Mouse (Mus musculus) testis, adult 10 weeks (tissue): ENCODE measurements around the gene Lrrc4c. TPM values are rescaled to one million over a fixed set of nuclear protein-coding genes. Genes with fewer than 3 reads are reported as not detected.

Experiments used
- polyA plus RNA-seq: library from polyadenylated mRNA; stranded (reverse); fragments of 350-450 nt; fragmentation: Illumina TruSeq; extraction: RNeasy Lipid Tissue Mini Kit (QIAGEN cat#74804); gene quantifications from one replicate; pipeline ENCODE4 v1.2.3, GENCODE M21; 2014; ENCODE audit warnings: low read depth, low replicate concordance

Lrrc4c gene
- polyA plus RNA-seq: 0.49 TPM

DNA sequence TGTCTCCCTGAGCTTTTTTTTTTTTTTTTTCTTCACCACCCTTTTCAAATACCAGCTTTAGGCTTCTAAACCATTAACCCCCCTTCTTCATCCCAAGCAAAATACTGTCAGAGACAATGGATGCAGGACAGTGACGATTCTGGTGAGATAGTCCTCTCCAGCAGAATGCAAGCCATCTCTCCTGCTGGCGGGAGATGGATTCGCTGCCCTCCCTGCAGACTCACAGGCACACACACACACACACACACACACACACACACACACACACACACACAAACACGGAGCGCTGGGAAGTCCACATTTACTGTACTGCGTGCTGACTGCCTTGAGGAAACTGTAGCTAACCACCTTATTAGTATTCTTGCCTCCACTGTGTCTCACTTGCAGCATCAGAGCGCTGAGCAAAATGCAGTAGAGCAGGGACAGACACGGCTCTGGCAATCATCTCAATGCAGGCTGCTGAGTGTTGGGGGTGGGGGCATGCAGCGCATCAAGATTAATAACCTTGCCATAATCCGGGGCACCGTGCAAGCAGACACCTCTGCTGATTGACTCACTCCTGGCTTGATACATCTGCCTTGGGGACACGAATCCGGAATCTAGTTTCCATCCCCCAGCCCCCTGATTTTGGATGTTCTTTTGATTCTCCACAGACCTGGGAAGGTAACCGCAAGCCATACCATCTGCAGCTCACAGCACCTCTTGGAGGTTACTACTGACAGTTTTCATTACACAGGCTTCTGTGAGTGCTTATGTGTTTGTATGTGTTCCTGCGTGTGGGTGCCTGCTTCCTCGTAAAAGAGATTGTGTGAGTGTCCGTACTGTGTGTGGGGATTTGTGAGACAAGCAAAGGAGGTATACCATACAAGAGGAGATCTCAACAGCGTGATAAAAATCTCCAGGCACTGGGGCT lies at the start of gene Lrrc4c:
Gene Lrrc4c (plus strand): TSS at position 783 of the 913 bp plus-strand sequence.

